ENCODE assay signal across 30 mouse cellular contexts in the genomic region with DNA sequence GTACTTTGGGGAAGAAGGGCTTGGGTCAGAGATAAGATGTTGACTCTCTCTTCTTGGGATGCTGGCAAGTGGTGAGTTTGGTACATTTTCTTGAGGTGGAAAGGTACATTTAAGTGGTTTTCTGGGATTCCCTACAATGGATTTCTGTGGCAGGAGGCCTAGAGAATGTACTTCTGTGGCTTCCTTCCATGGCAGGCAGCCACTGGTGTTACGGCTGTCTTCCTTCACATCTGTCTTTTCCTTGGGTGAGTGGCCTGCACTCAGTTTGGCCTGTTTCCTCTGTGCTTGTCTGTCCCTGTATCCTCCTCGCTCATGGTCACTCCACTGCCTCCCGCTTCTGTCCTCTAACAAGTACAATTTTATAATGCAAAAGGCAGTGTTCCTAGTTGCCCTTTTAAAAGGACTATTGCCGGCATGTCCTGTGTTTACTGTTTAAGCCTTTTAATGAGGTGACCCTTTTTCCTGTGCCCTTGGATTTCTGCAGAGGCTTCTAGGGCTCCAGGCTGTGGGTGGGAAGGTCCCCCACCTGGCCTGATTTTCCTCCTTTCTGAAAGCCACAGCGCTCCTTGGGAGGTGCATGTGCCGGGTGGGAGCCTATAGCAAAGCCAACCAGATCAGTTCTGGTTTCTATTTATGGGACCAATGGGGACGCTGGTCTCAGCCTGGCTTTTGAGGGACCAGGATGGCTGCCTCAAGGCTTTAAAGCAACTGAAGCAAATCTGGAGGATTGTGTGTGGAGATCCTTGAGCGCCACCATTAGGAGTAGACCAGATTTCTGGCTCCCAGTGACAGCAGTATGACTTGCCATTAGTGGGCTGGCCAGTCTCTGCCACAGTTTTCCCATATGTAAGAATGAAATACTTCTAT.
A peak's percentile ranks its signal among the peaks of the same experiment; 100 is the strongest.
DNase-seq lines count a peak whose midpoint lies in the region; ATAC-seq and TF ChIP-seq lines count a peak whose summit lies in the region.
"Had no signal": no experiment of that assay in that cellular context is flagged by ENCODE, and none has a peak within 500 bp of the region (broad histone marks: within the 10 kb centered on the region; RNA-seq: fewer than 3 reads in every experiment).

No protein-coding gene starts in this region.

- H3K4me3 ChIP-seq in heart, embryonic 12.5 days: no peak overlapping the region
- H3K4me3 ChIP-seq in layer of hippocampus, adult 2 months: no peak overlapping the region
- H3K4me3 ChIP-seq: forebrain, embryonic 10.5 days; forebrain, embryonic 15.5 days; heart, embryonic 13.5 days; hindbrain, embryonic 10.5 days; hindbrain, embryonic 15.5 days; intestine, embryonic 15.5 days; limb, embryonic 10.5 days; limb, embryonic 15.5 days; liver, embryonic 13.5 days; midbrain, embryonic 13.5 days; neural tube, embryonic 13.5 days had no signal

- 0 out of 2 replicates have a peak, but pooled peaks have one; percentile 11 for TF ChIP-seq CTCF in layer of hippocampus, adult 2 months (conservative IDR thresholded peaks at IDR 0.05)
- TF ChIP-seq CTCF in brain, embryonic 14.5 days (IDR thresholded peaks at IDR 0.05; ENCODE audit: borderline replicate concordance, extremely low read depth, insufficient read depth, insufficient read length): no peak

- H3K9me3 ChIP-seq in heart, embryonic 12.5 days (replicated peaks): peaks cover 6% of the 10 kb centered on the region; the same call in 1 of the 2 replicates
- H3K9me3 ChIP-seq: forebrain, embryonic 10.5 days; forebrain, embryonic 15.5 days; heart, embryonic 13.5 days; hindbrain, embryonic 10.5 days; hindbrain, embryonic 15.5 days; intestine, embryonic 15.5 days; limb, embryonic 10.5 days; limb, embryonic 15.5 days; liver, embryonic 13.5 days; neural tube, embryonic 13.5 days had no signal

- H3K4me2 ChIP-seq in heart, embryonic 12.5 days: no peak overlapping the region
- H3K4me2 ChIP-seq: forebrain, embryonic 15.5 days; heart, embryonic 13.5 days; hindbrain, embryonic 15.5 days; intestine, embryonic 15.5 days; limb, embryonic 15.5 days; liver, embryonic 13.5 days; midbrain, embryonic 13.5 days; neural tube, embryonic 13.5 days had no signal

- H3K27me3 ChIP-seq in heart, embryonic 12.5 days (replicated peaks): no peaks in the 10 kb centered on the region
- H3K27me3 ChIP-seq: forebrain, embryonic 15.5 days; heart, embryonic 13.5 days; hindbrain, embryonic 15.5 days; limb, embryonic 15.5 days; liver, embryonic 13.5 days; midbrain, embryonic 13.5 days; neural tube, embryonic 13.5 days had no signal

- no peak overlapping the region for H3K9ac ChIP-seq in heart, embryonic 12.5 days
- H3K9ac ChIP-seq: forebrain, embryonic 15.5 days; heart, embryonic 13.5 days; hindbrain, embryonic 15.5 days; intestine, embryonic 15.5 days; limb, embryonic 15.5 days; liver, embryonic 13.5 days; midbrain, embryonic 13.5 days; neural tube, embryonic 13.5 days had no signal

- peak; percentile 46 to 56 for DNase-seq in cerebellum, postnatal 10 days
- DNase-seq in cerebellum, postnatal 4 days (ENCODE audit: low spot score in 2 of 2): no peak
- DNase-seq in heart, postnatal 4 days: peak; percentile 19
- no peak for DNase-seq in layer of hippocampus, adult 2 months (ENCODE audit: low spot score in 2 of 2)
- no peak for DNase-seq in layer of hippocampus, adult 11-12 months (ENCODE audit: low spot score)
- peak; percentile 14 for DNase-seq in brain, embryonic 14.5 days (ENCODE audit: low read depth)
- no peak for DNase-seq in adrenal gland, adult 2 months
- DNase-seq: adrenal gland, postnatal 10 days; B cell, adult 2 months; gastrocnemius, postnatal 25 days; heart, adult 18-20 months; kidney, adult 9 months; kidney, postnatal 36 days; layer of hippocampus, adult 9-11 months; liver, embryonic 13.5 days; lung, adult 18-20 months; lung, postnatal 10 days; right cerebral cortex, postnatal 4 days had no signal

- no peaks in the 10 kb centered on the region for H3K36me3 ChIP-seq in heart, embryonic 12.5 days
- H3K36me3 ChIP-seq: forebrain, embryonic 10.5 days; forebrain, embryonic 15.5 days; heart, embryonic 13.5 days; hindbrain, embryonic 10.5 days; hindbrain, embryonic 15.5 days; intestine, embryonic 15.5 days; limb, embryonic 10.5 days; limb, embryonic 15.5 days; liver, embryonic 13.5 days; midbrain, embryonic 13.5 days; neural tube, embryonic 13.5 days had no signal

- no peak for ATAC-seq in heart, embryonic 12.5 days (ENCODE audit: insufficient number of reproducible peaks, low FRiP score)
- ATAC-seq: forebrain, embryonic 15.5 days; intestine, embryonic 15.5 days; midbrain, embryonic 13.5 days had no signal

- 74% methylated on average over 8 of the region's 8 CpGs for WGBS in heart, embryonic 12.5 days

- no peak overlapping the region for H3K27ac ChIP-seq in heart, embryonic 12.5 days (ENCODE audit: poor library complexity, severe bottlenecking)
- no peak overlapping the region for H3K27ac ChIP-seq in layer of hippocampus, adult 2 months
- H3K27ac ChIP-seq: forebrain, embryonic 10.5 days; forebrain, embryonic 15.5 days; heart, embryonic 13.5 days; hindbrain, embryonic 15.5 days; intestine, embryonic 15.5 days; limb, embryonic 10.5 days; limb, embryonic 15.5 days; liver, embryonic 13.5 days; macrophage; midbrain, embryonic 13.5 days; neural tube, embryonic 13.5 days had no signal

- TF ChIP-seq POLR2A in brain, embryonic 14.5 days (IDR thresholded peaks at IDR 0.05; ENCODE audit: borderline replicate concordance, extremely low read depth, insufficient read depth, insufficient read length, poor library complexity, severe bottlenecking): no peak

- H3K4me1 ChIP-seq in heart, embryonic 12.5 days (replicated peaks): no peaks in the 10 kb centered on the region
- H3K4me1 ChIP-seq: forebrain, embryonic 10.5 days; forebrain, embryonic 15.5 days; heart, embryonic 13.5 days; liver, embryonic 13.5 days; neural tube, embryonic 13.5 days had no signal

Comparison
In these comparisons a context has a peak if more than half of its experiments do, and no peak if none do; other contexts are left out.
1. DNase-seq: peak in cerebellum, postnatal 10 days (2 of 2), heart, postnatal 4 days (single experiment) and brain, embryonic 14.5 days (single experiment); none in cerebellum, postnatal 4 days (0 of 2), layer of hippocampus, adult 2 months (0 of 2), layer of hippocampus, adult 11-12 months (single experiment) and adrenal gland, adult 2 months (single experiment).